Mouse (Mus musculus): ENCODE data around the gene Rcl1.

Rcl1 gene

GRCm38 (mm10) chr19:29113746-29114649 lies 12.8 kb downstream of the Rcl1 start:
- DNase-seq (ENCODE audit: low read depth, low spot score), result no peak

- no peak for DNase-seq (ENCODE audit: low read depth, low spot score)
Observed at GRCm38 (mm10) chr19:29116796-29117195, 15.6 kb downstream of the Rcl1 start.

GRCm38 (mm10) chr19:29118196-29118595 lies 17.0 kb downstream of the Rcl1 start:
- DNase-seq (ENCODE audit: low read depth, low spot score), result no peak

DNA sequence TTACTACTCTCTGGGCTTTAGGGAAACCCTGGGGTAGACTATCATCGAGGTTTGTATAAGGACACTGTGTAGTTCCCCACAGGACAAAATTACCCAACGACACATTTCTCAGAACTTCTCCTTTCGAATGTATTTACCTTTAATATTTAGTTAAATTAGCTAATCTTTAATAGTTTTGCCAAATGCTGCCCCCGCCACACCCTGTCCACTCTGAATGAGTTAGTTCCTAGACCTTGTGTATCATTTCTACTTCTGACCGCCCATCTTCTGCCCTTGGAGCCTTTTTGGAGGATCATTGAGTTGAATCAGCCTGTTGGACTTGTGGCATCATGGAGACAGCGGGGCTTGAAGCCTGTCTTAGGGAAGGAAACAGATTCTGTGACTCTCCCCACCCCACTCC lies 19.1 kb downstream of the Rcl1 start:
- no peak for DNase-seq (ENCODE audit: low read depth, low spot score)

DNA sequence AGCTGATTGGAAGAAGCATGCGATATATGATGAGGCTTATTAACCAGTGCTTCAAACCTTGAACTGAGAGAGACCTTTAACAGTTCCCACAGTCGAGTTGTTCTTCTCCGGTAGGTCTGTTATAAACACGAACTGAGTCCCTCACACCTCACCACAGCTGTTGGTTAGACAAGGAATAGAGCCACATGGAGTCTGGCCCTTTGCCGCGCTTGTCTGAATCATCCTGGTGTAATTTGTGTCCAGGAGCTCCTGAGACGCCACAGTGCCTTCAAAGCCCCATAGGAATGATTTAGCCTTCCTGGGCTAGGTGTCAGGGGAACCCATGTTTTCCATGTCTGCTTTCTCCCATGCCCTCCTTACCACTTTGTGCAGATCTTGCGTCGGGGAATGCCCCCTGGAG lies 20.2 kb downstream of the Rcl1 start:
- no peak for DNase-seq (ENCODE audit: low read depth, low spot score)

- no peak for DNase-seq (ENCODE audit: low read depth, low spot score)
Observed at GRCm38 (mm10) chr19:29124886-29125585, 23.9 kb downstream of the Rcl1 start.

DNA sequence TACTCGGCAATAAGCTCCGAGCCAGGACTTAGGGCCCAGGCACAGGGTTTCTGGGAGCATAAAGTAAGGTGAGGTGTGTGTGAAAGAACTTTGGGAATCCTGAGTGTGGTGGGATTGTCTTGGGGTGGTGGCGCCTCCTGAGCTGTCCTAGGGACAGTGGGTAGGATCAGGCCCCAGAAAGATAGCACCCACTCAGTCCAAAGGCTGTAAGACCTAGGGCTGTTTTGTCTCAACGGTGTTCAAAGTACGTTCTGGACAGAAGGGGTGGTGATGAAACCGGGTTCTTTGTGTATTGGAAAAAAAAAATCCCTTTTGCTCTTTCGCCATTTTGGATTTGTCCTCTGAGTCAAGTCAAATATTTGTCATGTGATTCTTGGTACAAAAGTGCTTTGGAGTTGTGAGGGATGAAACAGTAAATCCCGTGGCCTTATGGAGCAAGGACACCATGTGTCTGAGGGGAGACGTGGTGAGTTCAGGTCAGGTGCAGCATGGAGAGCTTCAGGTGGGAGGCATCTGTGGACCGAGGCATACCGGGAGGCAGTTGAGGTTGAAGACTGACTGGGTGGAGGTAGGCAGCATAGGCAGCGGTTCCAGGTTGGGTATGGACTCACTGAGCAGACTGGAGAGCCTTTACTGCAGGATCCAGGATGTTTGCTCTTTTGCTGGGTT lies 25.3 kb downstream of the Rcl1 start:
- no peak for DNase-seq (ENCODE audit: low read depth, low spot score)

DNA sequence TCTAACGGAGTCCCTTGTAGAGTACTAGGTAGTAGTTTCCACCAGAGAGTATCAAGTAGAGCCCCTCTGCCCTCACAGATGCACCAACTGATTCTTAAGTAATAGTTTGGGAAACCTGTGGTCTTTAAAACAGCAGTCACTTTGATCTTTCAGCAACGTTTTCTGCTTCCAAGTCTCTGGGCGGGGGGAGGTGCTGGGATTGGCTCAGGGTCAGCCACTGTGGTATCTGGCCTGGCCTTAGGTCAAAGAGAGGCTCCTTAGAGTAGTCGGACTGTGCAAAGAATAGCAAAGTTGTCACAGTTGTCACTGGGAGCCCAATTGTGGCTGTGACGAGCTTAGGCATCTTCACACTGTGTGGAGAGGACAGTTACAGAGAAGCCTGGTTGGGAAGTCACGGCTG lies 26.2 kb downstream of the Rcl1 start:
- no peak for DNase-seq (ENCODE audit: low read depth, low spot score)

DNA sequence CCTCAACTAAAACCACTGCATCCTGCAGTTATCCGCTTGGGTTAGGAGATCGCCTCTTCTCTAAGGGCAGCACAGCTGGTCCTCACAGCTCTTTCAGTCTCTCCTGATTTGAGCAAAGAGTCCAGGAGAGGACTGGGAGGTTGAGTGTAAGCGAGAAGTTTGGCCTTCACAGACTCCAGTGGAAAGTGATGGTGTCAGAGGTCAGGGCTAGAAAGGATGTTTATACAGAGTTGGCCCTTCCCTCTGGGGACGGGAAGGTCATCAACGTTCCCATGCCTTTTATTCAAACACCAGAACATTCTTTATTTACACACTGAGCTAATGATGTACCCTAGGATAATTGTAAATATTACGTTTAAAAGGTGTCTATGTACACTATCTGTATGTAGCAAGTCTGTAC lies 27.0 kb downstream of the Rcl1 start:
- no peak for DNase-seq (ENCODE audit: low read depth, low spot score)

DNA sequence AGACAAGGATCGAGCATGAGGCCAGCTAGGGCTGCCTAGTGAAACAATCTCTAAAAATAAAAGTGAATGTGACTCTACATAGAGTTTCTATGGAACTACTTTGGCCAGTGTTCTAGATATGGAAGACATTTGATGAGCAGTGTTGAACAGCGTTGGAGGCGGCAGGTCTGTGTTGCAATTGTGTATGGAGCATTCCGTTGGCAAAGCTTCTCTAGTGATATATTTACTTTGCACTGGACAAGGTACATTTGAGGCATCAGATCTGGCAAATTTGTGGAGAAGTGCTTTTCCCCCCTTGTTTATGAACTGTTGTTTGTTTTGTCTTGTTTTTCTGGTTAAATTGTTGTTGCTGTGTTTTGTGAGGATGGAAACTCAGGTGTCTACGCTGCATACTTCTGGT lies 28.4 kb downstream of the Rcl1 start:
- DNase-seq (ENCODE audit: low read depth, low spot score), result no peak

GRCm38 (mm10) chr19:29131171-29131570 lies 30.0 kb downstream of the Rcl1 start:
- DNase-seq (ENCODE audit: low read depth, low spot score), result no peak

DNA sequence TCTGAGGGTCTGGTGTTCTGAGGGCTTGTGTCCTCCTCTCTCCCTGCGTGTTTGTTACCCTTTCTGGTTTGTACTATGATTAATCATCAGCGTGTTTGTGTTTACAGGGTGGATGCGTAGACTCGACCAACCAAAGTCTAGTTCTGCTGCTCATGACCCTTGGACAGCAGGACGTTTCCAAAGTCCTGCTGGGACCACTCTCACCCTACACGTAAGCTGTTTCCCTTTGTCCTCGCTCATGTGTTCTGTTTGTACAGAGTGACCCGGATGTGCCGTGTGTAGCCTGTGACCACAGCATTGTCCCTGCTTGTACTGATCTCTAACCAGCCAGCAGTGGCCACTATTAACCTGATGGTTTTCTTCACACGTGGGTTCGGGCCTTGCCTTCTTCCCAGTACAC lies 33.1 kb downstream of the Rcl1 start:
- DNase-seq (ENCODE audit: low read depth, low spot score), result no peak

DNA sequence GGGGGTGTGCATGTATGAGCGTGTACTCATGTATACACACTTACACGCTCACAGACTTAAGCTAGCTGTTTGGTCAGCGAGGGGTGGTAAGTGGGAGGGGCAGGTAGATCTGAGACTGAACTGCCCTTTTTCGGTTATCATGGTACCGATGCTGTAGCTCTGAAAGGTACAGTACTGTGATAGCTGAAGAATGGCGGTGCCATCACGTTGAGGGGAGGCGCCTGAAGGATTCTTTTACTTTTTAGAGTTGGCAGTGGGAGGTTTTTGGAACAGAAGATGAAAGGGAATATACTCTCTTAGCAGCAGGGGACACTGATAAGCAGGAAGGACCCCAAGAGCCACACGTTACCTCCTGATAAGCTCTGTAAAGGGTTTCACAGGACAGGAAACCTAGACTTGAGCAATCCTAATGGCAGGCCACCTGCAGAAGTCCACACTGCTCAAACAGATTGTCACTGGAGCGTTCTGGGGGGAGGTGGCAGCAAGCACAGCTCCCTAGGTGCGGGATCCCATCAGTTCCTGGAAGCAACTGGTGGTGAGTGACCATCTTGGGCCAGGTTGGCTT lies 34.1 kb downstream of the Rcl1 start:
- no peak for DNase-seq (ENCODE audit: low read depth, low spot score)

DNA sequence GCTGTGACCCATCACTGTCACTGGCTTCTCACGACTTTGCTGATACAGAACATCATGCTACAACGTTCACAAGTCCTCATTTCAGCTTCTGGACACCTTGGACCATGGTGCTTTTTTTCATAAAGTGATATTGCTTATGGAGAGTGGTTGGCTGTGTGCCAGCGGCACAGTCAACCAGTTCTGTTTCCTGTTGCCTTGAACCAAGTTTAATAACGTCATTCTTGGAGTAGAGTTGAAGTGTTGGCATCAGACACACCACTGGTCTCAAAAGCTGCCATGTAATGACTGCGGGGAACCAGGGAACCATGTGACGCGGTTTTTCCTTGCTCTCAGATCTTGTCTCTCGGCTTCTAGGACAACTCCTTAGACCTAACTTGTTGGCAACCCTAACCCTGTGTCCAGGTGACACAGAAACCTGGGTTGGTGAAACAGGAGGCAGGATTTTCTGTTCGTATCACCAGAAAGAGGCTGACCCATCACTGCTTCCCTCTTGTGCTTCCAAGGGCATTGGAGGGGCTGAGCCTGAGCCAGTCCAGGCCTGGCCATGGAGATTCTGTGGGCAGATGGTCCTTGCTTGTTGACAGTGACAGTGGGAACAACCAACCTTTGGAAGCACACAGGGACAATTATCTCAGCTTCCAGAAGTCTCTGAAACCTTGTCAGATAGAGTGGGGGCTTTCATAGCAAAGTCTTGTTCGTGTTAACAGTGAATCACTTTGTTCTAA lies 37.5 kb downstream of the Rcl1 start:
- DNase-seq (ENCODE audit: low read depth, low spot score), result no peak

GRCm38 (mm10) chr19:29139699-29140456 lies 38.7 kb downstream of the Rcl1 start:
- no peak for DNase-seq (ENCODE audit: low read depth, low spot score)

- DNase-seq (ENCODE audit: low read depth, low spot score), result no peak
Observed at GRCm38 (mm10) chr19:29140933-29141332, 39.8 kb downstream of the Rcl1 start.

DNA sequence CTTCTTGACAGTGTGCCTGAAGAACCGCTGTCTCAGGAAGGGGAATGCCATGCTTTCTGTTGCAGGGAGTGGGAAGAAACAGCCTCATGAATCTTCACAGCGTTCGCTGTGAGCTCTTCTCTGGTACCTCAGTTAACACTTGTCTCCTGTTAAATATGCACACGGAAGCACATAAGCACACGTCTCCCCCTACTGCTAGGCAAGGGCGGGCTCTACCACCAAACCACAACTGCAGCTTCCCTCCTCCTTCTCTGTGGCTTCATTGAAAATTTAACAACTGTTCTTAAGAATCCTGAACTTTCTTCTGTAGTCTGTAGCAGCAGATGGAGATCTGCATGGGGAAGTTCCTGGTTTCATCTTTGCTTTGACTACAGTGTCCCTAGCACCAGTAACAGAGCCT lies 41.1 kb downstream of the Rcl1 start:
- no peak for DNase-seq (ENCODE audit: low read depth, low spot score)

GRCm38 (mm10) chr19:29145421-29145820 lies 44.2 kb downstream of the Rcl1 start:
- DNase-seq (ENCODE audit: low read depth, low spot score), result no peak

DNA sequence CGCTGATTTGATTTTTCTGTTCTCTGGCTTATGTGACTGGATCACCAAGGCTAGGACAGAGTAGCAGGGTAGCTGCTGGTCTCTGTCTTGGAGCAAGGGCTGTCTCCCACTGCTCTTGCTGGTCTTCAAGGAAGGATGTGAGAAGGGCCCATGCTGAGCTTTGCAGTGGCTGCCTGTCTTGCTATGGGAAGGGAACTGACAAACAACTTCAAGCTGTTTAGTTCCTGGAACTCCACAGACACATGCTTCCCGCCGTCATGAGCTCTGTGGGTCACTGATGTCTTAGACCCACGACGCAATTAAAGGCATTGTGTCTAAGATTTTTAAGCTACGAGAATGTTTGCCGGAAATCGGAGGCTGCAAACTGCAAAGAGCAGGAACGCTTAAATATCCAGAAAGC lies 45.6 kb downstream of the Rcl1 start:
- no peak for DNase-seq (ENCODE audit: low read depth, low spot score)

DNA sequence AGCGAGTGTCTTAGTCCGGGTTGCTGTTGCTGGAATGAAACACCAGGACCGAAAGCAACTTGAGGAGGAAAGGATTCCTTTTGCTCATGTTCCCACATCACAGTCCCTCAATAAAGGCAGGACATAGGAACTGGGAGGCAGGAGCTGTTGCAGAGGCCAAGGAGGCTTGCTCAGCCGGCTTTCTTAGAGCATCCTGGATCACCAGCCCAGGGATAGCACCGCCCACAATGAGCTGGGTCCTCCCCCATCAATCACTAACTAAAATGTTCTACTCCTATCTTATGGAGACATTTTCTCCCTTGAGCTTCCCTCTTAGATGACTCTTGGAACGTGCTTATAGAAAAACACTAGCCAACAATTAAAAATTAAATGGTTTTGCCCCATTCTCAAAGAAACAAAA lies 48.4 kb downstream of the Rcl1 start:
- peak; percentile 17 for DNase-seq (ENCODE audit: low read depth, low spot score)

GRCm38 (mm10) chr19:29150038-29150437 lies 48.9 kb downstream of the Rcl1 start:
- DNase-seq (ENCODE audit: low read depth, low spot score), result no peak

All from ES-CJ7 (cell line).